Mouse (Mus musculus) lung, adult 2 months (tissue): ENCODE data around the gene S100a10.

Experiments
- CTCF ChIP-seq: fragments of 200-500 bp; IDR thresholded peaks from 2 replicates; pipeline ENCODE4 v1.5.1; 2011; ENCODE audit warnings: mild to moderate bottlenecking, low read length, control low read depth; ENCODE audit not compliant: insufficient read depth
- POLR2A ChIP-seq: fragments of 200-500 bp; IDR thresholded peaks from 2 replicates; pipeline ENCODE4 v1.6.1; 2011; ENCODE audit warnings: low read depth, mild to moderate bottlenecking, control low read depth, low read length, borderline replicate concordance; ENCODE audit errors: extremely low read depth

DNA sequence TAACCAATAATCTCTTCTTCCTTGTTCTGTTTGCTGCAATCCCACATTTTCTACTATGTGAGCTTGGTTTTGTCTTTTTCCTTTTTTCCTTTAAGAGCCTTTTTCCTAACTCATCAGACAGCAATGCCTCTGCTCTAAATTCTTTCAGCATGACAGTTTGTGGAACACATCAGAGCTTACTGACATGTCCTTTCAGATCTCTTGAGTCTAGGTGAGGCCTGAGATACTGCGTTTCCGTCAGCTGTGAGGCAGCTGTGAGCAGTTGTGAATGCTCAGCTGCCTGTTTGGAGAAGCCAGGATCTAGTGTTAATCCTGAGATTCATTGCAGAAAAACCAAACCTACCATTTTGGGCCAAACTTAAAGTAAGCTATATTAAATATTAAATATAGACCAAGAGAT lies 16.4 kb upstream of the S100a10 start:
- TF ChIP-seq CTCF (no peak), POLR2A (no peak)
